ENCODE assay signal across 13 mouse cellular contexts in genomic region chr17:58690211-58690610, GRCm38 (mm10).
"Had no signal": no experiment of that assay in that cellular context is flagged by ENCODE, and none has a peak within 500 bp of the region (broad histone marks: within the 10 kb centered on the region; RNA-seq: fewer than 3 reads in every experiment).

No protein-coding gene starts in this region.

- DNase-seq: gastrocnemius, adult 2 months; gastrocnemius, postnatal 10 days; gastrocnemius, postnatal 25 days; heart, adult 18-20 months; heart, postnatal 10 days; heart, postnatal 4 days; kidney, adult 18-20 months; kidney, adult 8-10 months; kidney, postnatal 10 days; kidney, postnatal 25 days; kidney, postnatal 4 days; liver, embryonic 13.5 days; liver, postnatal 0 days had no signal
